Mouse (Mus musculus) liver, embryonic 13.5 days (tissue): ENCODE measurements around the gene Rdh19. TPM values are rescaled to one million over a fixed set of nuclear protein-coding genes. Genes with fewer than 3 reads are reported as not detected.
"Not testable (repeated sequence)": the region's sequence is repeated elsewhere in the genome, so short reads cannot be mapped to it uniquely, and the experiment has no call there.

Source experiments
- ATAC-seq: fragments of 200-750 bp; cut with Nextera tagmentation; 2 replicates; pipeline ENCODE4 v1.8.0; 2017; ENCODE audit warnings: low read depth, mild to moderate bottlenecking, moderate number of reproducible peaks, moderate library complexity
- DNase-seq: peaks from one replicate; pipeline ENCODE4 v3.0.0; 2022
- H3K27ac ChIP-seq: fragments of 300-500 bp; sonication (generic); 2 replicates; pipeline ENCODE4 v1.5.1; 2015; ENCODE audit warnings: moderate library complexity, mild to moderate bottlenecking, inconsistent platforms
- H3K27me3 ChIP-seq: fragments of 300-500 bp; sonication (generic); 2 replicates; pipeline ENCODE4 v1.6.1; 2015; ENCODE audit warnings: mild to moderate bottlenecking, inconsistent platforms
- H3K36me3 ChIP-seq: fragments of 300-500 bp; sonication (generic); 2 replicates; pipeline ENCODE4 v1.6.1; 2015; ENCODE audit warnings: mild to moderate bottlenecking, inconsistent platforms
- H3K4me1 ChIP-seq: fragments of 300-500 bp; sonication (generic); replicated peaks from 2 replicates; pipeline ENCODE4 v1.6.1; 2015; ENCODE audit warnings: inconsistent platforms
- H3K4me2 ChIP-seq: fragments of 300-500 bp; sonication (generic); 2 replicates; pipeline ENCODE4 v1.6.1; 2015; ENCODE audit warnings: inconsistent platforms, mild to moderate bottlenecking, moderate library complexity
- H3K4me3 ChIP-seq: fragments of 300-500 bp; sonication (generic); replicated peaks from 2 replicates; pipeline ENCODE4 v1.5.1; 2015; ENCODE audit warnings: mild to moderate bottlenecking, inconsistent platforms
- H3K9ac ChIP-seq: fragments of 300-500 bp; sonication (generic); 2 replicates; pipeline ENCODE4 v1.6.1; 2015; ENCODE audit warnings: mild to moderate bottlenecking, inconsistent platforms
- H3K9me3 ChIP-seq: fragments of 300-500 bp; sonication (generic); replicated peaks from 2 replicates; pipeline ENCODE4 v1.6.1; 2016; ENCODE audit warnings: inconsistent platforms
- WGBS: fragments of 180-500 bp; shearing (Covaris S2); methylation state at CpG from one replicate; pipeline ENCODE4 v1.1.7; 2015; ENCODE audit not compliant: insufficient replicate concordance; 5-methylcytosine and 5-hydroxymethylcytosine counted together
- polyA plus RNA-seq: library from polyadenylated mRNA; unstranded; fragments of >200 nt; fragmentation: Nextera tagmentation; extraction: Ambion mirVana; gene quantifications from 2 replicates; pipeline ENCODE4 v1.2.1, GENCODE M21; 2015

Rdh19 gene
- polyA plus RNA-seq: not detected in 2 replicates

DNA sequence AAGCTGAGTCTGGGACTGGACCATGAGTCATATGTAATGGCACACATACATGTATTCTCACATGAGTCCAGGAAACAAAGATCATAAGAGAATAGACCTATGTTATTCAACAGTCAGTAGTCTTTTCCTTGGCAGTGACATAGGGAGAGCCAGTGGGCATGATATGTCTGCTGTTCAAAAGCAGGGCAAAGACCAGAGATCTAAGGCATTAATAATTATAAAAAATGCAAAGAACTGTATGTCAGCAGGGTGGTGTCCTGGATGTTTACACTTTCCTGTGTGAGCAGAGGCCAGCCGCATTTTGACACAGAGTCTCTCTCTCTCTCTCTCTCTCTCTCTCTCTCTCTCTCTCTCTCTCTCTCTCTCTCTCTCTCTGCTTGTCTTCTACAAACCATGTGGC, at the start of gene Rdh19:
Gene Rdh19, plus strand, starts transcription at position 301 of the 400 bp plus-strand sequence.
- Histone ChIP-seq H3K36me3 (no peaks in the 10 kb centered on the region), H3K9me3 (no peaks in the 10 kb centered on the region), H3K4me1 (no peaks in the 10 kb centered on the region), H3K4me3 (no peak within 1 kb of the TSS), H3K9ac (no peak within 1 kb of the TSS), H3K27me3 (no peaks in the 10 kb centered on the region), H3K27ac (no peak within 1 kb of the TSS), H3K4me2 (no peak within 1 kb of the TSS)
- no peak for DNase-seq
- 59% methylated on average over 1 of the region's 1 CpGs for WGBS
- no peak for ATAC-seq

DNA sequence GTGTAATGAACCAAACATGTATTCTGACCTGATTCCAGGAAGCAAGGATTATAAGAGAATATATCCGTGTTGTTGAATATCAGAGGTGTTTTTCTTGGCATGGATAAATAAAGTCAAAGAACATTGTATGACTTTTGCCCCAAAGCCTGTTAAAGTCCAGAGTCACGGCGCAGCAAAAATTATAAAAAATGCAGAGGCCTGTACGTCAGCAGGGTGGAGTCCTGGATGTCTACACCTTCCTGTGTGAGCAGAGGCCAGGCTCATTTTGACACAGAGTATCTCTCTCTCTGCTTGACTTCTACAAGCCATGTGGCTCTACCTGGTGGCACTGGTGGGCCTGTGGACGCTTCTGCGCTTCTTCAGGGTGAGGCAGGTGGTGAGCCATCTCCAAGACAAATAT, 48.8 kb upstream of the Rdh19 start, which contains the start of gene Rdh16:
Gene Rdh16, plus strand, starts transcription at position 262 of the 400 bp plus-strand sequence.
- ATAC-seq: no peak
- Histone ChIP-seq H3K4me1 (no peaks in the 10 kb centered on the region), H3K4me2 (no peak within 1 kb of the TSS), H3K4me3 (no peak within 1 kb of the TSS), H3K9ac (no peak within 1 kb of the TSS), H3K36me3 (no peaks in the 10 kb centered on the region), H3K27ac (no peak within 1 kb of the TSS), H3K27me3 (no peaks in the 10 kb centered on the region), H3K9me3 (no peaks in the 10 kb centered on the region)
- WGBS: 67% methylated on average over 6 of the region's 6 CpGs
- DNase-seq: no peak

DNA sequence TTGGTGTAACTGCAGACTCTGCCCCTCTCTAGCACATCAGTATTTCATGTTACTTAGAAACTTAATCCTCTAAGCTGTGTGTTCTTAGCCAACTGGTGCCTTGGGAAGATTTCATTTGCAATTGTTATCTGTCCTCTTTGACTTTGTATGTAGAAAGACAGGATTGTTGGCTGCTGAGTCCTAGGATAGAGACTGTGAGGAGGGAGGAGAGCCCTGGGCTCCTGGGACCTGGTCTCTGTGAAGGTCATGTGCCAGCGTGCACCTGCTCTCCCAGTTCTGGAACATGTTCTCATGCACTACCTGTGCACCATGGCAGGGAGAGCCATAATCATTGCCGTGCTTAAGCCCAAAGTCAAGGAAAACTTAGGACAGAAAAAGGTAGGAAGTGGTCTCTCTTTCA, 48.1 kb upstream of the Rdh19 start:
- no peaks in the 10 kb centered on the region for H3K4me1 ChIP-seq
- H3K27me3 ChIP-seq: no peaks in the 10 kb centered on the region
- H3K4me3 ChIP-seq: no peak overlapping the region
- no peak overlapping the region for H3K9ac ChIP-seq
- WGBS: 60% methylated on average over 2 of the region's 2 CpGs
- H3K4me2 ChIP-seq: no peak overlapping the region
- no peaks in the 10 kb centered on the region for H3K9me3 ChIP-seq
- H3K27ac ChIP-seq: no peak overlapping the region
- H3K36me3 ChIP-seq: no peaks in the 10 kb centered on the region
- no peak for ATAC-seq
- DNase-seq: no peak

DNA sequence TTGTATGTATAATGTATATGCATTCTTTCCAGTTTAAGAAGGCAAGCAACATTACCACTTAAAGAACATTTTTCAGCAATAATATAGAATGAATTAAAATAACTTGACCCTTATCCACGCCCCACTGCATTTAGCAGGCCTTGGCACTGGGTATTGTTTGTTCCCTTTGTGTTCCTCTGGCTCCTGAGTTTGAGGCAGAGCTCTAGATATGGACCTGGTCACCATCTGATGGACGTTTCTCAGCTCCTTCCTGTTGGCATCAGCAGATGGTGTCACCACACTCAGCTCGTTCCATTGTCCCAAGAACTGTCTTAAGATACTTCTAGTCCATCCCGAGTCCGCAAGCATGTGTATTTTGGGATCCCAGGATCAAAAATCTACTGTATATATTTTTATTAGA, 47.5 kb upstream of the Rdh19 start:
- Histone ChIP-seq H3K9ac (no peak overlapping the region), H3K9me3 (no peaks in the 10 kb centered on the region), H3K27me3 (no peaks in the 10 kb centered on the region), H3K4me2 (no peak overlapping the region), H3K4me3 (no peak overlapping the region), H3K4me1 (no peaks in the 10 kb centered on the region), H3K27ac (no peak overlapping the region), H3K36me3 (no peaks in the 10 kb centered on the region)
- WGBS: 54% methylated on average over 5 of the region's 5 CpGs
- no peak for DNase-seq
- no peak for ATAC-seq

DNA sequence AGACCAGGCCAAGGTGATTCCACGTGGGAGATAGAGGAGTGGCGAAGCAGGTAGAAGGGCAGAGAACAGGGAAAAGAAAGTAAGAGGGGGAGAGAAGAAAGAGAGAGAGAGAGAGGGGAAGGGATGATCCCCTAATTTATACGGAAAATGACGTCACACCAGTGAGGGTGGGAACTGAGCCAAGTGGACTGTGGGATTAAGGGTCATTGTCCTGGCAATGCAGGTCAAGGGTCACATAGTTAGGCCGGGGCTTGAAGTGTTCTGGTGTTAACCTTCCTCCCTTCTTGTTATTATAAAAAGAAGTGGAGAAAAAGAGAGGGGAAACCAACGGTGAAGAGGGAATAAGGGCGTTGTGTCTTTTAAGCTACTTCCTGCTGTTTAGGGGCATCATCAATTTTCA, 45.3 kb upstream of the Rdh19 start:
- H3K27ac ChIP-seq: no peak overlapping the region
- no peaks in the 10 kb centered on the region for H3K27me3 ChIP-seq
- H3K4me2 ChIP-seq: no peak overlapping the region
- H3K4me1 ChIP-seq: no peaks in the 10 kb centered on the region
- H3K4me3 ChIP-seq: no peak overlapping the region
- no peak for DNase-seq
- no peaks in the 10 kb centered on the region for H3K36me3 ChIP-seq
- no peak for ATAC-seq
- H3K9ac ChIP-seq: no peak overlapping the region
- WGBS: 56% methylated on average over 7 of the region's 7 CpGs
- H3K9me3 ChIP-seq: no peaks in the 10 kb centered on the region

DNA sequence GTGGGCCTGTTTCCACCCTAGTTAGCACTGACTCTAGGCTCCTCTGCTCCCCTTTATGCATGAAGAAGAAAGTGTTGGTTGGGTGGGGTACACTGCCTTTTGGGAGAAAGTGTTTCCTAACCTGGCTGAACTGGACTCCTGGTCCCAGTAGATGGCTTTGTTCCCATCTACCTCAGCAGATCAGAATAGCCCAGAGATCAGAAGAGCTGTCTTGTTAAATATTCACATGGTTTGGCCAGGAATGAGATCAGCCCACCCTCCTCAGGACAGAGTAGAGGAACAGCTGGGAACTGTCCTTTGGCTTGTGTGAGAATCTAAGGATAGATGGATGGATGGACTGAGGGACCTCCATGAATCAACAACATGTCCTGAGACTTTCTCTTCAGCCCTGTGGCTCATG, 33.8 kb upstream of the Rdh19 start:
- Histone ChIP-seq H3K9me3 (no peaks in the 10 kb centered on the region), H3K4me3 (no peak overlapping the region), H3K36me3 (no peaks in the 10 kb centered on the region), H3K4me1 (no peaks in the 10 kb centered on the region), H3K27me3 (no peaks in the 10 kb centered on the region), H3K27ac (no peak overlapping the region), H3K4me2 (no peak overlapping the region), H3K9ac (no peak overlapping the region)
- DNase-seq: no peak
- no peak for ATAC-seq

DNA sequence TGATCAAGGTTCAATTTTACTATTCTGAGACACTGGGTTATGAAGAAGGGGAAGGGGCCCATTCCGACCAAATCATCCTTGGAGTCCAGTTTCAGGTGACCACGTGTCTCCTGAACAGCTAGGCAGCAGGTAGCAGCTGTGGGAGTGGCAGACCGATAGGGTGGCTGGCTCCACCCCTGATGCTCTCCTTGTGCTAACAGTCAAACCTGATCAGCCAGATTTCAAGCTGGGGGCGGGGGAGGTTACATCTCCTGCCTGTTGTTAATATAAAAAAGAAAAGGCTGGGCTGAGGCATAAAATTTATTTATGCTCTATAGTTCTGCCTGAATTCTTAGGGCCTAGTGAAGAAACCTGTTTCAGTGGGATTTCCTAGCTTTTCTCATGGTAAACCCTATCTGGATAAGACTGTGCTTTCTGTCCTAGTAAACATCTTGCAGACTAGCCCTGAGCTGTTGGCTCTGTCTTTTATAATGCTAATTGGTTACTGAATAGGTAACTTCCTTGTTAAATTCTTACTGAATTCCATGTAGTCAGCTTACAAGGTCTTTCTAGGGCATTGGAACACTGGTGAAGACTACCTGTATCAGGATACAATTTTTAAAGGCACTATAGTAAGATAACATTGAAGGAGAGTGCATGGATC, 32.3 kb upstream of the Rdh19 start:
- not testable (repeated sequence) for H3K9ac ChIP-seq, H3K27me3 ChIP-seq, H3K4me2 ChIP-seq, H3K9me3 ChIP-seq, H3K4me1 ChIP-seq, H3K27ac ChIP-seq, ATAC-seq, H3K36me3 ChIP-seq, H3K4me3 ChIP-seq, DNase-seq
- WGBS: 57% methylated on average over 4 of the region's 4 CpGs

DNA sequence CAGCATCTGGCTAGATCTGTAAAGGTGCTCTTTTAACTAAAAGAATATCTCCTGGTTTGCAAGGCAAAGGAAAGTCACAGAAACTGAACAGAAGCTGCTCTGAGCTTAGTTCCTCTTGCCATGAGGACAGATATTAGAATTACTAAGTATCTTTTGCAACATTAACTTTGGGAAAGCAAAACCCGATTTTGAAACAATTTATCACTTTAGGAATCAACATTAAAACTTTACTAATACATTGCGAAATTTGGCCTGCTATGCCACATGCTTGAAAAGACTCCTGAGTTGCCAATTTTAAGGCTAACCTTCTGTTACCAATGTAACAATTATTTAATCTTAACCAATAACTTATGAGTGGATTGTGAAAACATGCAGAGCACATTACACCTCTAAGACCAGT, 27.9 kb upstream of the Rdh19 start:
- H3K9me3 ChIP-seq, H3K36me3 ChIP-seq, H3K27me3 ChIP-seq, H3K4me1 ChIP-seq, H3K4me2 ChIP-seq, H3K27ac ChIP-seq, H3K4me3 ChIP-seq, H3K9ac ChIP-seq, DNase-seq, ATAC-seq: not testable (repeated sequence)
- WGBS: 67% methylated on average over 2 of the region's 2 CpGs

DNA sequence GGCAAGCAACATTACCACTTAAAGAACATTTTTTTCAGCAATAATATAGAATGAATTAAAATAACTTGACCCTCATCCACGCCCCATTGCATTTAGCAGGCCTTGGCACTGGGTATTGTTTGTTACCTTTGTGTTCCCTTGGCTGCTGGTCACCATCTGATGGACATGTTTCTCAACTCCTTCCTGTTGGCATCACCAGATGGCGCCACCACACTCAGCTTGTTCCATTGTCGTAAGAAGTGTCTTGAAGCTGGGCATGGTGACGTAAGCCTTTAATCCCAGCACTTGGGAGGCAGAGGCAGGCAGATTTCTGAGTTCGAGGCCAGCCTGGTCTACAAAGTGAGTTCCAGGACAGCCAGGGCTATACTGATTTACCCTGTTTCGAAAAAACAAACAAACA, 24.3 kb upstream of the Rdh19 start:
- H3K27ac ChIP-seq: no peak overlapping the region
- no peaks in the 10 kb centered on the region for H3K27me3 ChIP-seq
- H3K4me2 ChIP-seq: no peak overlapping the region
- H3K4me3 ChIP-seq: no peak overlapping the region
- DNase-seq (no peak), ATAC-seq (no peak)
- 48% methylated on average over 6 of the region's 6 CpGs for WGBS
- no peak overlapping the region for H3K9ac ChIP-seq
- no peaks in the 10 kb centered on the region for H3K36me3 ChIP-seq
- no peaks in the 10 kb centered on the region for H3K9me3 ChIP-seq
- no peaks in the 10 kb centered on the region for H3K4me1 ChIP-seq

DNA sequence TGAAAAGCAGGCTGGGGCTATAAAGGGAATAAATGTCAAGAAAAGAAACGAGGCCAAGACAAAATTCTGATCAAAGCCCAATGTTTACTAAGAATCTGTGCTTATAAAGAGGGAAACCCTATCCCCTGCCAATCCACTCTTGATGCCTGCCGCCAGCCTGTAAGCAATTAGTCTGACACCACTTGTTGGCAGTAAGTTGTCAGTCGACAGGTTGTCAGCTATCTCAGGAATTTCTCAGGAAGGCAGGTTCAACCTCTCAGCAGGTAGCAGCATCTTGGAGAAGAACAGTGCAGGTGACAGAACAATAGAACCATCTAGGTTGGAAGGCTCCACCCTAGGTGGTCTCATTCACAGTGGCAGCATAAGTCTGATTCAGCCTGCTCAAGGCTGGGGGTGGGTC, 20.6 kb upstream of the Rdh19 start:
- Histone ChIP-seq H3K36me3 (no peaks in the 10 kb centered on the region), H3K4me1 (no peaks in the 10 kb centered on the region), H3K27ac (no peak overlapping the region), H3K4me2 (no peak overlapping the region), H3K27me3 (no peaks in the 10 kb centered on the region), H3K9ac (no peak overlapping the region), H3K4me3 (no peak overlapping the region), H3K9me3 (no peaks in the 10 kb centered on the region)
- DNase-seq (no peak), ATAC-seq (no peak)
- 56% methylated on average over 3 of the region's 3 CpGs for WGBS

DNA sequence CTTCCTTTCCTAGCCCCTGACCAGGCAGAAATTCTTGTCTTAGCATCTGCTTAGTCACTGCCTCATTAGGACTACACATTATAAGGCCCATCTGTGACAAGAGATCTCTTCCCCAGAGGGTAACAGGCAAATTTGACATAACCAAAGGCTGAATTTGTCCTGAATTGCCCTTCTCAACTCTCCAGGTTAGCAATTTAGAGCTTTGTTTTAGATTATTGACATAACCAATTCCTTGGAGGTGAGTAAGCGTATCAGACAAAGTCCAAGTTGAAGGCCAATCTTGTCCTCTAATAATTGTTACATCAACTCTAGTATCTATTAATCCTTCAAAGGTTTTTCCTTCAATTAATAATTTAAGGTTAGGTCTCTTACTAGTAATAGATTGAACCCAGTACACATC, 15.5 kb upstream of the Rdh19 start:
- not testable (repeated sequence) for DNase-seq, H3K4me2 ChIP-seq, H3K9me3 ChIP-seq, H3K9ac ChIP-seq, H3K27ac ChIP-seq, H3K4me1 ChIP-seq, H3K4me3 ChIP-seq, ATAC-seq, H3K27me3 ChIP-seq, H3K36me3 ChIP-seq
- 83% methylated on average over 1 of the region's 1 CpGs for WGBS

DNA sequence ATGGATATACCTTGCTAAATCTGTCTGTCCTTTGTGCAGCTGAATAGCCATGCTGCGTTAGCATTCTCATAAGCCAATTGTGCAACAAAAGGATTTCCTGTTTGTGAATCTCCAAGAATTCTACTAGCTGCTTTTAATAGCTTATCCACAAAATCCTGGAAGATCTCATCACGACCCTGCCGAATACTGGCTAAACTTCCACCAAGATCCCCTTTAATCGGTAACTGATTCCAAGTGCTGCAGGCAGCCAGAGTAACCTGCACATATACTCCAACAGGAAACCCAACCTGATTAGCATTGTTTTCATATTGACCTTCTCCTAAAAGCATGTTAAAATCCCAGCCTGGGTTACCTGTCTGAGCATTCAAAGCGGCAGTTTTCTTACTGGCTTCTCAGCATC, 14.4 kb upstream of the Rdh19 start:
- Histone ChIP-seq H3K36me3 (no peaks in the 10 kb centered on the region), H3K27ac (no peak overlapping the region), H3K9ac (no peak overlapping the region), H3K9me3 (no peaks in the 10 kb centered on the region; the same call in 1 of the 2 replicates), H3K4me1 (no peaks in the 10 kb centered on the region), H3K4me3 (no peak overlapping the region), H3K4me2 (no peak overlapping the region), H3K27me3 (no peaks in the 10 kb centered on the region)
- DNase-seq (no peak), ATAC-seq (no peak)
- WGBS: 70% methylated on average over 5 of the region's 5 CpGs
